Mouse (Mus musculus): ENCODE data around the gene Ctrc. TPM values are rescaled to one million over a fixed set of nuclear protein-coding genes. Genes with fewer than 3 reads are reported as not detected.
A peak's percentile ranks its signal among the peaks of the same experiment; 100 is the strongest.

The Ctrc gene
- polyA plus RNA-seq, 1 experiment from 2014 or later = not detected

DNA sequence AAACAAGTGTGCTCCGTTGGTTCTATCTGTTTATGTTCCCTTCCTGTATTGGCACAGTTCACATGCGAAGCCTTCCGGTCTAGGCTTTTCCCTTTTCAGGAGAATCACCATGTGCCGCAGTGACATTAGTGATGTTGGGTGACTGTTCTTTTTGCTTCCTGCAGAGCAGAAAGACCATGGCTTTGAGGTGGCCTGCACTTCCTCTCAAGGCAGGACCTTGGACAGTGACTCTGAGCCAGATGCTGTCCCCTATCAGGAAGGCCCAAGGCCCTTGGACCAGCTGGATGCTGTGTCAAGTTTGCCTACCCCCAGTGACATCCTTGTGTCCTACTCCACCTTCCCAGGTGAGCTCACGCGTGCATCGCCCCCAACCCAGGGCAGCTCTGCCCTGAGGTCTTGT lies 34.8 kb downstream of the Ctrc start:
- no peak for TF ChIP-seq CTCF (IDR thresholded peaks at IDR 0.05; ENCODE audit: low read depth)
- no peak for TF ChIP-seq EP300 (IDR thresholded peaks at IDR 0.05; ENCODE audit: low read depth)
- peaks cover 72% of the 10 kb centered on the region for H3K36me3 ChIP-seq (replicated peaks; ENCODE audit: insufficient read depth, low read length)

DNA sequence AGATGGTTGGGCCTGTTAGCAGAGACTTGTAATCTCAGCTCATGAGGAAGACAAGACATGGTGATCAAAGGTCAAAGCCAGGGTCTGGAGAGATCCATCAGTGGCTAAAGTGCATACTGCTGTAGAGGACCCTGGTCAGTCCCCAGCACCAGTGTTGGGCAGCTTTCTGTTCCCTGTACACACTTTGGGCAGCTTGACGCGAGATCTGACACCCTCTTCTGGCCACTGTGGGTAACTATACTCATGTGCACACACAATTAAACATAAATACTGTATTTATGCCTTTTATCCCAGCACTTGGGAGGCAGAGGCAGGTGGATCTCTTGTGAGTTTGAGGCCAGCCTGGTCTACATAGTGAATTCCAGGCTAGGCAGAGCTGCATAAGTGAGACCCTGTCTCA lies 35.2 kb downstream of the Ctrc start:
- Histone ChIP-seq H3K9me3 (ENCODE audit: low read length) (no peaks in the 10 kb centered on the region), H3K4me3 (ENCODE audit: low read depth, low read length) (no peak overlapping the region), H3K4me2 (ENCODE audit: low read depth, low read length) (no peak overlapping the region), H3K27ac (ENCODE audit: low read depth) (no peak overlapping the region), H3K9ac (replicated peaks) (no peak overlapping the region), H3K27me3 (ENCODE audit: insufficient read depth, low read length) (no peaks in the 10 kb centered on the region), H3K36me3 (replicated peaks; ENCODE audit: insufficient read depth, low read length) (peaks cover 75% of the 10 kb centered on the region), H3K4me1 (ENCODE audit: insufficient read depth) (no peaks in the 10 kb centered on the region)
- WGBS (ENCODE audit: insufficient replicate concordance) = 98% methylated on average over 2 of the region's 2 CpGs
- ATAC-seq (no peak), DNase-seq (no peak)
- TF ChIP-seq CTCF (IDR thresholded peaks at IDR 0.05; ENCODE audit: low read depth) (peak; percentile 28; the same call in 1 of the 2 replicates), EP300 (IDR thresholded peaks at IDR 0.05; ENCODE audit: low read depth) (no peak)

More for the DNA sequence above, 34.8 kb downstream of the Ctrc start:
- Histone ChIP-seq H3K4me1 (ENCODE audit: insufficient read depth) (no peaks in the 10 kb centered on the region), H3K27me3 (ENCODE audit: insufficient read depth, low read length) (no peaks in the 10 kb centered on the region), H3K9ac (replicated peaks) (no peak overlapping the region), H3K4me3 (ENCODE audit: low read depth, low read length) (no peak overlapping the region), H3K27ac (ENCODE audit: low read depth) (no peak overlapping the region), H3K9me3 (ENCODE audit: low read length) (no peaks in the 10 kb centered on the region), H3K4me2 (ENCODE audit: low read depth, low read length) (no peak overlapping the region)
- WGBS (ENCODE audit: insufficient replicate concordance) = 94% methylated on average over 7 of the region's 7 CpGs
- DNase-seq (no peak), ATAC-seq (no peak)

DNA sequence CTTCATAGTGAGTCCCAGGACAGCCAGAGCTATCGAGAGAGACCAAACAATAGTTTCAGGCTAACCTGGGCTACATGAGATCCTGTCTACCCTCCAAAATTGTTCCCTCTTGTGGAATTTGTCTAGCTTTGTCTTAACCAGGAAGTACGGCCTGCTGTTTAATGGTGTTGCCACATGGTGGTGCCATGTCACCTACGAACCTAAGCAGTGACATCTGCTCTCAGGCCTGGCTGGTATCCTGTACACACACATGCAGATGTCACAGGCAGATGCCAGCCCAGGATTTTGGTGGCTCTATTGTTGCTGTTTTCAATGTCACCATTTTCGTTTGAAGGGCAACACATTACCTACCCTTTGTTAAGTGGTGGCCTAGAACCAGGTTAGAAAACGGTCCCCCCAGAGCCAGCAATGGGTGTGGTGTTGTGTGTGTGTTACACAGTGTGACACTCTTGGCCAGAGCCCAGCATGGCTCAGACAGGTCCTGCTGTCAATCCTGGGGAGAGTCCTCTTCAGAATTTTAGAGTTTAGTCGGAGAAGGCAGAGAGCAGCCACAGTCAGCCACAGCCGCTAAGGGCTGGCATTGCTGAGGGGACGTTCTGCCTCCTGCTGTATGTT lies 36.2 kb downstream of the Ctrc start:
- WGBS (ENCODE audit: insufficient replicate concordance) = 75% methylated on average over 8 of the region's 8 CpGs
- Histone ChIP-seq H3K27ac (ENCODE audit: low read depth) (no peak overlapping the region), H3K4me2 (ENCODE audit: low read depth, low read length) (no peak overlapping the region), H3K4me1 (ENCODE audit: insufficient read depth) (no peaks in the 10 kb centered on the region), H3K9ac (replicated peaks) (no peak overlapping the region), H3K36me3 (replicated peaks; ENCODE audit: insufficient read depth, low read length) (peaks cover 84% of the 10 kb centered on the region), H3K27me3 (ENCODE audit: insufficient read depth, low read length) (no peaks in the 10 kb centered on the region), H3K9me3 (ENCODE audit: low read length) (no peaks in the 10 kb centered on the region), H3K4me3 (ENCODE audit: low read depth, low read length) (no peak overlapping the region)
- peak; percentile 65 for ATAC-seq
- no peak for TF ChIP-seq EP300 (IDR thresholded peaks at IDR 0.05; ENCODE audit: low read depth)
- peak; percentile 84 for TF ChIP-seq CTCF (IDR thresholded peaks at IDR 0.05; ENCODE audit: low read depth)
- peak; percentile 58 for DNase-seq

DNA sequence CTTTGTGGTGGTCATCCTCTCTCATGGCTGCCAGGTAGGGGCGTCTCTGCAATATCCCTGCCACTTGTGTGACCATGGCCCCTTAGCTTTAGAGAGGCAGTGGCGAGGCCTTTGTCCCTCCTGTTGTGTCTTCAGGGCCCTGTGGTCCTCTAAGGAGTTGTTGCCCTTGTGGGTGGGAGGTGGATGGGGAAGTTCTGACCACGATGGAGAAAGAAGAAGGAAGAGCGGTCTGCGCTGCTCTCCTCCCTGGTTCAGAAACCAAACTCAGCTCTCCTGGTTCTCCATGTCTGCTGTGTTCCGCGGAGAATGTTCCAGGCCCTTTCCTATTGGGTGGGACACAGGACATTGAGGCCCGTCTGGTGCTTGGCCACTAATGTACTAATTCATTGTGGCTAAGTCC lies 40.3 kb downstream of the Ctrc start:
- Histone ChIP-seq H3K27ac (ENCODE audit: low read depth) (no peak overlapping the region), H3K9ac (replicated peaks) (no peak overlapping the region), H3K4me1 (ENCODE audit: insufficient read depth) (no peaks in the 10 kb centered on the region), H3K36me3 (replicated peaks; ENCODE audit: insufficient read depth, low read length) (peaks cover 59% of the 10 kb centered on the region), H3K27me3 (ENCODE audit: insufficient read depth, low read length) (no peaks in the 10 kb centered on the region), H3K9me3 (ENCODE audit: low read length) (no peaks in the 10 kb centered on the region), H3K4me2 (ENCODE audit: low read depth, low read length) (no peak overlapping the region), H3K4me3 (ENCODE audit: low read depth, low read length) (no peak overlapping the region)
- 77% methylated on average over 8 of the region's 8 CpGs for whole genome bisulfite sequencing (ENCODE audit: insufficient replicate concordance)
- TF ChIP-seq CTCF (IDR thresholded peaks at IDR 0.05; ENCODE audit: low read depth) = no peak
- no peak for TF ChIP-seq EP300 (IDR thresholded peaks at IDR 0.05; ENCODE audit: low read depth)
- ATAC-seq = no peak
- DNase-seq = no peak

DNA sequence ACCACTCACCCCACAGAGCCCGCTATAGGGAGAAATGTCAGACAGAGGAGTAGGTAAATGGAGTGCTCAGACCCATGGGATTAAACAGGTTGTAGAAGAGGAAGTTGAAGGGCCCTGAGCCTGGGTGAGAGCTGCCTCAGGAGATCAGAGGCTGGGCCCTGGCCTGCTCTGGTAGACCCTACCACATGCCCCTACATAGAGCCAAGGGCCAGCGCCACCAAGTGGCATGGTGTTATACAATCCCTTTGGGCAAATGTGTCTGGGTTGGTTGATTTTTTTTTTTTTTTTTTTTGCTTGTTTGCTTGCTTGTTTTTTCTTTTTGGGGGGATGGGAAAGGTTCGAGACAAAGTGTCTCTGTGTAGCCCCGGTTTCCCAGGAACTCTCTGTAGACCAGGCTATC lies 42.1 kb downstream of the Ctrc start:
- no peak overlapping the region for H3K4me3 ChIP-seq (ENCODE audit: low read depth, low read length)
- DNase-seq (no peak), ATAC-seq (no peak)
- no peaks in the 10 kb centered on the region for H3K9me3 ChIP-seq (ENCODE audit: low read length)
- peaks cover 43% of the 10 kb centered on the region for H3K36me3 ChIP-seq (replicated peaks; ENCODE audit: insufficient read depth, low read length)
- no peaks in the 10 kb centered on the region for H3K4me1 ChIP-seq (ENCODE audit: insufficient read depth)
- no peak overlapping the region for H3K27ac ChIP-seq (ENCODE audit: low read depth)
- H3K27me3 ChIP-seq (ENCODE audit: insufficient read depth, low read length) = no peaks in the 10 kb centered on the region
- no peak overlapping the region for H3K4me2 ChIP-seq (ENCODE audit: low read depth, low read length)
- 84% methylated on average over 4 of the region's 4 CpGs for WGBS (ENCODE audit: insufficient replicate concordance)
- TF ChIP-seq CTCF (IDR thresholded peaks at IDR 0.05; ENCODE audit: low read depth) = peak; percentile 26; the same call in 1 of the 2 replicates
- TF ChIP-seq EP300 (IDR thresholded peaks at IDR 0.05; ENCODE audit: low read depth) = no peak
- no peak overlapping the region for H3K9ac ChIP-seq (replicated peaks)

DNA sequence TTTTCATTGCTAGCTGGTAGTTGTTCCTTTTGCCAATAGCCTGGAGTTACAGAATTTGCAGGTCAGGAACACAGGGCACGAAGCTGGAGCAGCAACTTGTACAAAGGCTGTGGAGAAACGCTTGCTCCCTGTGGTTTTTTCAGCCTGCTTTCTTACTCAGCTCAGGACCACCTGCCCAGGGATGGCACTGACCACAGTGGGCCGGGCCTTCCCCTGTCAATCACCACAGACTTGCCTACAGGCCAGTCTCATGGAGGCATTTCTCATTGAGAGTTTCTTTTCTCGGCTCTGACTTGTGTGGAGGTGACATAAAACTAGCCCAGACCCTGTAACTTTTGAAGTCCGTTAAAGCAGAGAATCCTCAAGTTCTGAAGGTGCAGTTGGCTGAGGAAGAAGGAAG lies 48.6 kb downstream of the Ctrc start:
- WGBS (ENCODE audit: insufficient replicate concordance) = 84% methylated on average over 5 of the region's 5 CpGs
- Histone ChIP-seq H3K4me3 (ENCODE audit: low read depth, low read length) (no peak overlapping the region), H3K27ac (ENCODE audit: low read depth) (no peak overlapping the region), H3K27me3 (ENCODE audit: insufficient read depth, low read length) (no peaks in the 10 kb centered on the region), H3K36me3 (replicated peaks; ENCODE audit: insufficient read depth, low read length) (peaks cover 14% of the 10 kb centered on the region), H3K9ac (replicated peaks) (no peak overlapping the region), H3K4me1 (ENCODE audit: insufficient read depth) (peaks cover 19% of the 10 kb centered on the region), H3K4me2 (ENCODE audit: low read depth, low read length) (no peak overlapping the region), H3K9me3 (ENCODE audit: low read length) (no peaks in the 10 kb centered on the region)
- DNase-seq (no peak), ATAC-seq (no peak)
- TF ChIP-seq EP300 (IDR thresholded peaks at IDR 0.05; ENCODE audit: low read depth) (no peak), CTCF (IDR thresholded peaks at IDR 0.05; ENCODE audit: low read depth) (no peak)
